Comparison of ENCODE assay signal across 22 mouse cellular contexts in genomic region chr8:94361774-94362431, GRCm38 (mm10). TPM values are rescaled to one million over a fixed set of nuclear protein-coding genes. Genes with fewer than 3 reads are reported as not detected.
DNase-seq lines count a peak whose midpoint lies in the region; ATAC-seq and TF ChIP-seq lines count a peak whose summit lies in the region.
"Had no signal": no experiment of that assay in that cellular context is flagged by ENCODE, and none has a peak within 500 bp of the region (broad histone marks: within the 10 kb centered on the region; RNA-seq: fewer than 3 reads in every experiment).

No protein-coding gene starts in this region.

- peak; percentile 97 for DNase-seq in heart, adult 11 months
- DNase-seq in kidney, adult 11 months: peak; percentile 57
- peak; percentile 18 for DNase-seq in R1 (ENCODE audit: low read depth, low spot score)
- no peak for DNase-seq in thymus, postnatal 4 days
- DNase-seq in layer of hippocampus, postnatal 14 days (ENCODE audit: low spot score in 2 of 2): no peak
- DNase-seq: cerebellum, adult 8-10 months; gastrocnemius, postnatal 10 days; layer of hippocampus, adult 9-11 months; lung, adult 2 months; thymus, postnatal 36 days had no signal

- H3K9ac ChIP-seq in heart, embryonic 12.5 days: no peak overlapping the region
- no peak overlapping the region for H3K9ac ChIP-seq in kidney, embryonic 14.5 days (ENCODE audit: low read depth, low read length)
- no peak overlapping the region for H3K9ac ChIP-seq in intestine, postnatal 0 days (ENCODE audit: low read depth, low read length)
- H3K9ac ChIP-seq: hindbrain, embryonic 14.5 days; neural tube, embryonic 15.5 days had no signal

- H3K4me2 ChIP-seq in heart, embryonic 12.5 days: no peak overlapping the region
- H3K4me2 ChIP-seq in kidney, embryonic 14.5 days (replicated peaks; ENCODE audit: low read depth, low read length): no peak overlapping the region
- no peak overlapping the region for H3K4me2 ChIP-seq in intestine, postnatal 0 days (replicated peaks; ENCODE audit: low read depth)
- H3K4me2 ChIP-seq: hindbrain, embryonic 14.5 days; liver, embryonic 11.5 days; neural tube, embryonic 15.5 days had no signal

- no peaks in the 10 kb centered on the region for H3K9me3 ChIP-seq in heart, embryonic 12.5 days (replicated peaks)
- H3K9me3 ChIP-seq in kidney, embryonic 14.5 days (ENCODE audit: control insufficient read depth, low read length): no peaks in the 10 kb centered on the region
- no peaks in the 10 kb centered on the region for H3K9me3 ChIP-seq in intestine, postnatal 0 days (ENCODE audit: control insufficient read depth)
- H3K9me3 ChIP-seq: limb, embryonic 10.5 days; neural tube, embryonic 15.5 days had no signal

- TF ChIP-seq CTCF in intestine, postnatal 0 days (IDR thresholded peaks at IDR 0.05; ENCODE audit: low read depth): no peak

- H3K36me3 ChIP-seq in heart, embryonic 12.5 days: no peaks in the 10 kb centered on the region
- H3K36me3 ChIP-seq in kidney, embryonic 14.5 days (ENCODE audit: control insufficient read depth, insufficient read depth, low read length): no peaks in the 10 kb centered on the region
- no peaks in the 10 kb centered on the region for H3K36me3 ChIP-seq in intestine, postnatal 0 days (ENCODE audit: control insufficient read depth, insufficient read depth)
- H3K36me3 ChIP-seq: limb, embryonic 10.5 days; neural tube, embryonic 15.5 days had no signal

- H3K4me3 ChIP-seq in heart, embryonic 12.5 days: no peak overlapping the region
- no peak overlapping the region for H3K4me3 ChIP-seq in kidney, embryonic 14.5 days (ENCODE audit: low read length)
- H3K4me3 ChIP-seq in intestine, postnatal 0 days (ENCODE audit: low read depth, low read length): no peak overlapping the region
- H3K4me3 ChIP-seq: limb, embryonic 10.5 days; neural tube, embryonic 15.5 days had no signal

- H3K27me3 ChIP-seq in heart, embryonic 12.5 days (replicated peaks): no peaks in the 10 kb centered on the region
- H3K27me3 ChIP-seq in kidney, embryonic 14.5 days (ENCODE audit: control insufficient read depth, insufficient read depth, low read length): no peaks in the 10 kb centered on the region
- no peaks in the 10 kb centered on the region for H3K27me3 ChIP-seq in intestine, postnatal 0 days (replicated peaks; ENCODE audit: control insufficient read depth, insufficient read depth, low read length)
- H3K27me3 ChIP-seq: neural tube, embryonic 15.5 days; Patski had no signal

- H3K4me1 ChIP-seq in heart, embryonic 12.5 days (replicated peaks): peaks cover 45% of the 10 kb centered on the region
- no peaks in the 10 kb centered on the region for H3K4me1 ChIP-seq in kidney, embryonic 14.5 days (ENCODE audit: control insufficient read depth, insufficient read depth, low read length)
- H3K4me1 ChIP-seq in intestine, postnatal 0 days (replicated peaks; ENCODE audit: control insufficient read depth, insufficient read depth, low read length): peaks cover 26% of the 10 kb centered on the region

- 78% methylated on average over 6 of the region's 6 CpGs for whole genome bisulfite sequencing in heart, embryonic 12.5 days
- 85% methylated on average over 6 of the region's 6 CpGs for WGBS in kidney, embryonic 14.5 days
- 74% methylated on average over 6 of the region's 6 CpGs for WGBS in intestine, postnatal 0 days

- no peak for ATAC-seq in heart, embryonic 12.5 days (ENCODE audit: insufficient number of reproducible peaks, low FRiP score)
- ATAC-seq in kidney, embryonic 14.5 days (ENCODE audit: low FRiP score, low TSS enrichment): no peak
- ATAC-seq in intestine, postnatal 0 days: peak; percentile 44
- ATAC-seq: CD4-positive, CD25-positive, alpha-beta regulatory T cell, adult 4 months; midbrain, embryonic 16.5 days; Patski had no signal

- H3K27ac ChIP-seq in heart, embryonic 12.5 days (ENCODE audit: poor library complexity, severe bottlenecking): no peak overlapping the region
- no peak overlapping the region for H3K27ac ChIP-seq in kidney, embryonic 14.5 days (ENCODE audit: low read depth, low read length)
- peak overlapping the region; percentile 68 for H3K27ac ChIP-seq in intestine, postnatal 0 days (ENCODE audit: low read depth, low read length)
- H3K27ac ChIP-seq: hindbrain, embryonic 14.5 days; limb, embryonic 10.5 days; neural tube, embryonic 15.5 days had no signal

RNA-seq across cellular contexts. Expression of gene Herpud1, which starts 24.3 kb away (rescaled TPM):
- polyA plus RNA-seq in heart, embryonic 12.5 days (2016; fragmentation: Nextera tagmentation; extraction: Ambion mirVana): 73.1 and 74.9 TPM in 2 replicates
- polyA plus RNA-seq in kidney, embryonic 14.5 days (2014; fragmentation: Nextera tagmentation; extraction: Ambion mirVana): 53.7 and 61.2 TPM in 2 replicates
- polyA plus RNA-seq in intestine, postnatal 0 days (2015; fragmentation: Nextera tagmentation; extraction: Ambion mirVana): 135 and 154 TPM in 2 replicates
- total RNA-seq in layer of hippocampus, postnatal 14 days (2021): 10 to 100 TPM; 43.9 to 56.6 TPM

RNA-seq across cellular contexts. Expression of gene Slc12a3, which starts 32.9 kb away (rescaled TPM):
- polyA plus RNA-seq in heart, embryonic 12.5 days (2016; fragmentation: Nextera tagmentation; extraction: Ambion mirVana): 0.10 TPM in 1 of 2 replicates, not detected in the other
- 0.39 and 0.51 TPM in 2 replicates for polyA plus RNA-seq in kidney, embryonic 14.5 days (2014; fragmentation: Nextera tagmentation; extraction: Ambion mirVana)
- polyA plus RNA-seq in intestine, postnatal 0 days (2015; fragmentation: Nextera tagmentation; extraction: Ambion mirVana): 0.16 TPM in 1 of 2 replicates, not detected in the other
- under 1 TPM; 0.31 to 0.44 TPM for total RNA-seq in layer of hippocampus, postnatal 14 days (2021)
- total RNA-seq: adrenal gland, postnatal 36 days; gastrocnemius, postnatal 10 days had no signal
- polyA plus RNA-seq: forebrain, embryonic 11.5 days; limb, embryonic 10.5 days; liver, embryonic 11.5 days; midbrain, embryonic 16.5 days had no signal

Comparison
In these comparisons a context has a peak if more than half of its experiments do, and no peak if none do; other contexts are left out.
1. DNase-seq: peak in heart, adult 11 months (single experiment), kidney, adult 11 months (single experiment) and R1 (single experiment); none in thymus, postnatal 4 days (single experiment) and layer of hippocampus, postnatal 14 days (0 of 2).